Mouse (Mus musculus): Measurements from ENCODE around the gene Smlr1. TPM values are rescaled to one million over a fixed set of nuclear protein-coding genes. Genes with fewer than 3 reads are reported as not detected.
A peak's percentile ranks its signal among the peaks of the same experiment; 100 is the strongest.

The Smlr1 gene
- polyA plus RNA-seq, 1 experiment from 2014 or later = 22.0 TPM

GRCm38 (mm10) chr10:25536621-25537020 lies 554 bp upstream of the Smlr1 start:
- Histone ChIP-seq H3K36me3 (ENCODE audit: control insufficient read depth, insufficient read depth, low read length) (no peaks in the 10 kb centered on the region), H3K27ac (ENCODE audit: low read length) (peak overlapping the region; percentile 17), H3K9me3 (ENCODE audit: control insufficient read depth, low read length) (no peaks in the 10 kb centered on the region), H3K4me1 (ENCODE audit: control insufficient read depth, insufficient read depth, low read length) (0 out of 2 replicates have a peak, but pooled peaks cover 3% of the 10 kb centered on the region), H3K4me2 (ENCODE audit: low read depth, low read length) (no peak overlapping the region), H3K27me3 (replicated peaks; ENCODE audit: control insufficient read depth, insufficient read depth, low read length) (no peaks in the 10 kb centered on the region), H3K4me3 (ENCODE audit: low read length) (no peak overlapping the region), H3K9ac (ENCODE audit: low read depth, low read length) (no peak overlapping the region)
- ATAC-seq = no peak
- WGBS = 69% methylated on average over 6 of the region's 6 CpGs

- Histone ChIP-seq H3K4me1 (ENCODE audit: control insufficient read depth, insufficient read depth, low read length) (0 out of 2 replicates have a peak, but pooled peaks cover 3% of the 10 kb centered on the region), H3K9me3 (ENCODE audit: control insufficient read depth, low read length) (no peaks in the 10 kb centered on the region), H3K9ac (ENCODE audit: low read depth, low read length) (no peak overlapping the region), H3K27me3 (replicated peaks; ENCODE audit: control insufficient read depth, insufficient read depth, low read length) (no peaks in the 10 kb centered on the region), H3K36me3 (ENCODE audit: control insufficient read depth, insufficient read depth, low read length) (no peaks in the 10 kb centered on the region), H3K27ac (ENCODE audit: low read length) (no peak overlapping the region), H3K4me3 (ENCODE audit: low read length) (no peak overlapping the region; the same call in 1 of the 2 replicates), H3K4me2 (ENCODE audit: low read depth, low read length) (0 out of 2 replicates have a peak overlapping the region, but pooled peaks have one; percentile 14)
- 89% methylated on average over 5 of the region's 5 CpGs for WGBS
- no peak for ATAC-seq
Measured at GRCm38 (mm10) chr10:25534467-25534866, 1.6 kb downstream of the Smlr1 start.

- Histone ChIP-seq H3K4me1 (ENCODE audit: control insufficient read depth, insufficient read depth, low read length) (0 out of 2 replicates have a peak, but pooled peaks cover 3% of the 10 kb centered on the region), H3K4me2 (ENCODE audit: low read depth, low read length) (no peak overlapping the region), H3K4me3 (ENCODE audit: low read length) (no peak overlapping the region), H3K27me3 (replicated peaks; ENCODE audit: control insufficient read depth, insufficient read depth, low read length) (no peaks in the 10 kb centered on the region), H3K27ac (ENCODE audit: low read length) (no peak overlapping the region), H3K36me3 (ENCODE audit: control insufficient read depth, insufficient read depth, low read length) (no peaks in the 10 kb centered on the region), H3K9ac (ENCODE audit: low read depth, low read length) (no peak overlapping the region), H3K9me3 (ENCODE audit: control insufficient read depth, low read length) (no peaks in the 10 kb centered on the region)
- 64% methylated on average over 9 of the region's 9 CpGs for WGBS
- ATAC-seq = no peak
Measured at GRCm38 (mm10) chr10:25533513-25534246, 2.4 kb downstream of the Smlr1 start.

- WGBS = 51% methylated on average over 2 of the region's 2 CpGs
Measured at GRCm38 (mm10) chr10:25533105-25533504, 3.0 kb downstream of the Smlr1 start.

GRCm38 (mm10) chr10:25531335-25531734 lies 4.7 kb downstream of the Smlr1 start:
- H3K9me3 ChIP-seq (ENCODE audit: control insufficient read depth, low read length) = no peaks in the 10 kb centered on the region
- no peak overlapping the region for H3K4me2 ChIP-seq (ENCODE audit: low read depth, low read length)
- no peak overlapping the region for H3K27ac ChIP-seq (ENCODE audit: low read length)
- no peaks in the 10 kb centered on the region for H3K36me3 ChIP-seq (ENCODE audit: control insufficient read depth, insufficient read depth, low read length)
- ATAC-seq = no peak
- H3K27me3 ChIP-seq (replicated peaks; ENCODE audit: control insufficient read depth, insufficient read depth, low read length) = no peaks in the 10 kb centered on the region
- 64% methylated on average over 13 of the region's 13 CpGs for WGBS
- H3K4me1 ChIP-seq (ENCODE audit: control insufficient read depth, insufficient read depth, low read length) = 0 out of 2 replicates have a peak, but pooled peaks cover 3% of the 10 kb centered on the region
- no peak overlapping the region for H3K9ac ChIP-seq (ENCODE audit: low read depth, low read length)
- H3K4me3 ChIP-seq (ENCODE audit: low read length) = no peak overlapping the region

More at GRCm38 (mm10) chr10:25533105-25533504, 3.0 kb downstream of the Smlr1 start:
- Histone ChIP-seq H3K9ac (ENCODE audit: low read depth, low read length) (no peak overlapping the region), H3K4me1 (ENCODE audit: control insufficient read depth, insufficient read depth, low read length) (0 out of 2 replicates have a peak, but pooled peaks cover 3% of the 10 kb centered on the region), H3K4me2 (ENCODE audit: low read depth, low read length) (no peak overlapping the region), H3K4me3 (ENCODE audit: low read length) (no peak overlapping the region), H3K36me3 (ENCODE audit: control insufficient read depth, insufficient read depth, low read length) (no peaks in the 10 kb centered on the region), H3K9me3 (ENCODE audit: control insufficient read depth, low read length) (no peaks in the 10 kb centered on the region), H3K27ac (ENCODE audit: low read length) (no peak overlapping the region), H3K27me3 (replicated peaks; ENCODE audit: control insufficient read depth, insufficient read depth, low read length) (no peaks in the 10 kb centered on the region)
- no peak for ATAC-seq

GRCm38 (mm10) chr10:25527126-25527525 lies 8.9 kb downstream of the Smlr1 start:
- 79% methylated on average over 3 of the region's 3 CpGs for WGBS
- ATAC-seq = no peak

GRCm38 (mm10) chr10:25526622-25527021 lies 9.4 kb downstream of the Smlr1 start:
- no peaks in the 10 kb centered on the region for H3K4me1 ChIP-seq (ENCODE audit: control insufficient read depth, insufficient read depth, low read length)
- no peaks in the 10 kb centered on the region for H3K27me3 ChIP-seq (replicated peaks; ENCODE audit: control insufficient read depth, insufficient read depth, low read length)
- no peak overlapping the region for H3K4me3 ChIP-seq (ENCODE audit: low read length)
- no peaks in the 10 kb centered on the region for H3K36me3 ChIP-seq (ENCODE audit: control insufficient read depth, insufficient read depth, low read length)
- no peak overlapping the region for H3K9ac ChIP-seq (ENCODE audit: low read depth, low read length)
- WGBS = 96% methylated on average over 4 of the region's 4 CpGs
- no peak overlapping the region for H3K4me2 ChIP-seq (ENCODE audit: low read depth, low read length)
- no peaks in the 10 kb centered on the region for H3K9me3 ChIP-seq (ENCODE audit: control insufficient read depth, low read length)
- no peak for ATAC-seq
- H3K27ac ChIP-seq (ENCODE audit: low read length) = no peak overlapping the region

More at GRCm38 (mm10) chr10:25527126-25527525, 8.9 kb downstream of the Smlr1 start:
- H3K9ac ChIP-seq (ENCODE audit: low read depth, low read length) = no peak overlapping the region
- no peaks in the 10 kb centered on the region for H3K4me1 ChIP-seq (ENCODE audit: control insufficient read depth, insufficient read depth, low read length)
- H3K27me3 ChIP-seq (replicated peaks; ENCODE audit: control insufficient read depth, insufficient read depth, low read length) = no peaks in the 10 kb centered on the region
- H3K36me3 ChIP-seq (ENCODE audit: control insufficient read depth, insufficient read depth, low read length) = no peaks in the 10 kb centered on the region
- H3K4me3 ChIP-seq (ENCODE audit: low read length) = no peak overlapping the region
- H3K27ac ChIP-seq (ENCODE audit: low read length) = no peak overlapping the region
- no peak overlapping the region for H3K4me2 ChIP-seq (ENCODE audit: low read depth, low read length)
- no peaks in the 10 kb centered on the region for H3K9me3 ChIP-seq (ENCODE audit: control insufficient read depth, low read length)

- no peak for ATAC-seq
- Histone ChIP-seq H3K9ac (ENCODE audit: low read depth, low read length) (no peak overlapping the region), H3K4me1 (ENCODE audit: control insufficient read depth, insufficient read depth, low read length) (no peaks in the 10 kb centered on the region), H3K36me3 (ENCODE audit: control insufficient read depth, insufficient read depth, low read length) (no peaks in the 10 kb centered on the region), H3K4me3 (ENCODE audit: low read length) (no peak overlapping the region), H3K9me3 (ENCODE audit: control insufficient read depth, low read length) (no peaks in the 10 kb centered on the region), H3K27me3 (replicated peaks; ENCODE audit: control insufficient read depth, insufficient read depth, low read length) (no peaks in the 10 kb centered on the region), H3K4me2 (ENCODE audit: low read depth, low read length) (no peak overlapping the region), H3K27ac (ENCODE audit: low read length) (no peak overlapping the region)
- 71% methylated on average over 4 of the region's 4 CpGs for WGBS
Measured at GRCm38 (mm10) chr10:25526156-25526555, 9.9 kb downstream of the Smlr1 start.

- Histone ChIP-seq H3K4me3 (ENCODE audit: low read length) (no peak overlapping the region), H3K9ac (ENCODE audit: low read depth, low read length) (no peak overlapping the region), H3K27me3 (replicated peaks; ENCODE audit: control insufficient read depth, insufficient read depth, low read length) (no peaks in the 10 kb centered on the region), H3K4me1 (ENCODE audit: control insufficient read depth, insufficient read depth, low read length) (no peaks in the 10 kb centered on the region), H3K36me3 (ENCODE audit: control insufficient read depth, insufficient read depth, low read length) (no peaks in the 10 kb centered on the region), H3K27ac (ENCODE audit: low read length) (no peak overlapping the region), H3K9me3 (ENCODE audit: control insufficient read depth, low read length) (no peaks in the 10 kb centered on the region), H3K4me2 (ENCODE audit: low read depth, low read length) (no peak overlapping the region)
- ATAC-seq = no peak
- 90% methylated on average over 8 of the region's 8 CpGs for WGBS
Measured at GRCm38 (mm10) chr10:25523727-25524126, 12.3 kb downstream of the Smlr1 start.
